Mouse (Mus musculus): ENCODE results near the gene Gypa. TPM values are rescaled to one million over a fixed set of nuclear protein-coding genes. Genes with fewer than 3 reads are reported as not detected.

Gypa gene
- total RNA-seq, 2 experiments from 2014 or later, result 4.0 to 6.9 TPM

DNA sequence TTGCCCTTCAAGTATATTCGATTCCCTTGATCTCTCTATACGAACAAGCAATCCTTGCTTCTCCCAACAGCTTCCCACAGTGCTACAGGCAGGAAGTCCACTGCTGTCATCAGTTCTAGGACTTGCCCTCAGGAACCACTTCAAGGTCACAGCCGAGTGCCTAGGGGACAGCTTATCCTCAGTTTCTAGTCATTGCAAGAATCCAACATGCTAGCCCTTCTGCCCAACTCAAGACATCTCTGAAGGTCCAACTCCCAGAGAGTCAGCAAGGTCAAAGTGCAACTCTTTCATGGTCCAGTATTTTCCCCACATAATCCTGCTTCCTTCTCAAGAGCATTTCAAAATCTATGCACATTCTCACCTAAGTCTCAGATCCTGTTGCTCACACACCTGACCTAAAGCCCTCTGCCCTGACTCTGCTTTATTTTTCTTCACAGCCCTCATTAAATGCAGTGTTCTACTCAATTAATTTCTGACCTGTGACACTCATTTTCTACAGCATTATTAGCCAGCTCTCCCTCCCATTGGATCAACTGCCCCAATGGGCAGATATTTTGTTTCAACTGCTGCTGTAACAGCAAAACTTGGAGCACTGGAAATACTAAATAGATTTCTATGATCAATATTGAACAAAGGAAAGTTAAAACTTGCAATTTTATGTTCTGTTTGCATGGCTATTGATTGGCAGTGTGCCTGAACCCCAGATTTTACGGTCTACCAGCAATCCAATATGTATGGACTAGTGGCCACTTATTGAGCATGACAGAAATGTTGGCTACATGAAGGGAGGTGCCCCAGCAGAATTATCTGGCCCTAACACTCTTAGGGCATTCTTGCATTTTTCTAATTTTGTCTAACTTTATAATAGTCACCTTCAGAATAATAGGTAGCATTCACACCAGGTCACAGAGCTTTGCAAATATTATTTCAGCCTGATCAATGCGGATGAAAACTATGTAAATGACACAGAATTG lies 33.1 kb downstream of the Gypa start:
- DNase-seq, result no peak
- intact Hi-C loops (cut with DNase I), result no loop called here

DNA sequence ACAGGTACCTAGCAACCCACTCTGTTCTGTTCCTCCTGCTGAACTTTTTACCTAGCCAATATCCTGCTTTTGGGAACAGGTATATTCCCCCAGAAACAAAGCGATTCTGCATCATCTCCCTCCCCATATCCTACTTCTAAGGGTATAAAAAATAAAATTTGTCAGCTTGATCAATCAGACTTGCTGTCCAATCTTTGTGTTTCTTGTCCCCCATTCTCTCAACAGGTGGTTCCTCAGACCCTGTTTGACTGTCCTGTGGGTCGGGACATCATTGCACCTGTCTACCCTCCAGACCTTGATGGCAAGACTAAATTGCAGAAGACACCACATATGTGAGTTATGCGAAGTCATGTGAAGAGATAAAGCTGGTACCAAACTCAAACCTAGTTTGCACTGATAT lies 48.3 kb downstream of the Gypa start:
- intact Hi-C loops (cut with DNase I), result no loop called here
- DNase-seq, result no peak

DNA sequence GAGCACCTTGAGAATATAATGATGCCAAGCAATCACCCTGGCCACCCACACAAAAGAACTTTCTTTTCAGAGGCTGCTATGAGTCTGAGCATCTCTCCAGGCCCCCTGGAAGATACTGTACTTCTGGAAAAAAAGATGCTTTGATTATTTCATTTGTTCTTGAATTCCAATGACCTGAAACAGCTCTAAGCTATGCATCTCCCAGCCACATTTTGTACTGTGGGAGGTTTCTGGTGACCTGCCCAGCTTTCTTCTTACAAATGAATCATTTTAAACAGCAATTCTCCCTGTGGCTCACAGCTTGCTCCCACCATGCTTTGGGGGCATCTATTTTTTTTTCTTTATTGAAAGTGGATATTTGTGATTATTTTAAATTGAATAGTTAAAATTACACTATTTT lies 56.9 kb downstream of the Gypa start:
- no peak for DNase-seq
- intact Hi-C loops (cut with DNase I), result no loop called here

DNA sequence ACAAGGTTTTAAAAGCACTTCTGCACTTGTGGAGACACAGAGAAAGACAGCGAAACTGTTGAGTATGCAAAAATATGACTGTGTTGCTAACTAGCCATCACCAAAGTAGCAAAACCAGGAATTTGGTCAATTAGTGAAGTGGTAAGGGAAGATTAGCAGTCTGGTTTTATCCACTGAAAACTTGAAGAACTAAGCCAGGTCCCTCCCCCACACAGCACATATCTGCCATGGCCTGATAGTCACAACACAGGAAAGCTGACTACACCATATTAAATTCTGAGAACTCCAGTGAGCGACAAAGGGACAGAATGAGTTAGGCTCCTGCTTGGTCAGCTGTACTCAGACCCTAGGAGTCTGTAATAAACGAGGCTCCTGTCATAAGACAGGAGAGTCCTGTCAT lies 57.7 kb downstream of the Gypa start:
- intact Hi-C loops (cut with DNase I), result no loop called here
- no peak for DNase-seq

DNA sequence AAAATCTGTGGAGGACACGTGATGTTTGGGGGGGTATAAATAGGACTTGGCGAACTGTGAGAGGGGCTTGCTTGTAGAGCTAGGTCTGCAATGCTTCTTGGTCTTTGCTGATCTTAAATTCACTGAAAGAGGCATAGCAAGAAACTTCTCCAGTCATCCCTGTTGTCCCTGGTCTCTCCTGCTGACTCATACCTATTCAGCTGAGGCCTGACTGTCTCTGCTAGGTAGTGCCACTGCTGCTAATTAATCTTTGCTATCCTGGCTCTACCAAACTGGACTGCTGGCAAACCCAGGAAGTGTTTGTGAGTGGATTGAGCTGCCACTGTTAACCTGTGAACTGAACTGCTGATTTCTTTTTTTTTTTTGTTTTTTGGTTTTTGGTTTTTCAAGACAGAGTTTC lies 61.4 kb downstream of the Gypa start:
- no peak for DNase-seq
- intact Hi-C loops (cut with DNase I), result no loop called here

Other genes starting within 250 kb of the Gypa start
- gene Frem3, start 117.3 kb downstream of the Gypa start, total RNA-seq (2021), result under 1 TPM in 1 of 2 experiments, not detected in 1; 0.07 TPM
- gene Smarca5, start 245.7 kb downstream of the Gypa start, total RNA-seq (2021), result 10 to 100 TPM; 39.8 to 41.2 TPM